Mouse (Mus musculus) left cerebral cortex, adult 11 months (tissue): ENCODE results near the gene Alx1.

Experiments used
- DNase-seq: peaks from one replicate; pipeline ENCODE4 v3.0.0; 2022; ENCODE audit warnings: low spot score

Gene Alx1

DNA sequence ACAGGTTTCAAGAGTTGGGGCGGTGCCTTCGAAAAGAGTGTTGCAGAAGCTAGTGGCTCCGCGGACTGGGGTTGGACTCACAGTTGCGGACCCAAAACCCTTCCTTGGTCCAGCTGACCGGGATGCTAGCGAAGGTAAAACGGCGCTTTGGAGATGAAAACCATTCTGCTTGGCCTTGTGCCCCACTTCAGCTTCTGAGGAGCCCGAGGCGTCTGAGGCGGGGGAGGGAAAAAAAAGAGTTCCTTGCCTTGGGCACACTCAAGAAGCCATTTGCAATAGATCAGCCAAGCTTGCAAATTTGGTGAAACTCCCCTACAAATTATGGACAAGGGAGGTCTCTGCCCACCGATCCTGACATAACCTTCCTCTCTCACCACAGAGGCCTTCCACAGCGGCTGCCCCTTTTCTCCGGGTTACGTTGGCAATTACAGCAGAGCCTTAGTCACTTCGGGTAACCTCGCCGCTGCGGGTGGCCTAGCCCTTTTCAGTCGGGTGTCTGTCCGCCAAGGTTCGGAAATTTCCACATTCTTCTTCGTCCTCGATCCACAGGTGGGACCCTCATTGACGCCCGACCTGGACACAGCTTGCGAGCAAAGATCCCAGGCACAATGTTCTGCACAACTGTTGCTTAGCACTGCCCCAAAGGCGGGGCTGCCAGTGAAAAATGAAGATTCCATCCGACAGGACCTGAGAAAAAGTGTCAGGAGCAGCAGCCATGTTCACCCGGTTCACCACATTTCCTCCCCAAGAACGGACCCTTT is at the start of gene Alx1:
Alx1 (minus strand) TSS at position 486 of the 761 bp plus-strand sequence.
- no peak for DNase-seq

DNA sequence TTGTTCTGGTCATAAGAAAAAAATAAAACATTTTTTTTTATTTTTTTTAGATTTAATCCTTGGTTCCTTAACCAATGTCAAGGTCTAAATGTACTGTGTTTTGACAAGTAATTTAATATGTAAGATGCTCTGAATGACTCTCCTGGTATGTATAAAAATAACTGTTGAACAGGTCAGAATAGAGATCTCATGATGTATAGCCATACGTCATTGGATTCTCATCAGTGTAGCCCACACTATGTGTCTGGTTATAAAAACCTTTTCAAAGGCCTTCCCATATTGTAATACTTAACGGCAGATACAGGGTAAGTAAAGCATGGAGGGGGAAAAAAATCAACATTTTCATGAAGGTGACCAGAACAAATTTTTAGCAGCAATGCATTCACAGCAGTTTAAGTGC is 19.6 kb upstream of the Alx1 start:
- no peak for DNase-seq

DNA sequence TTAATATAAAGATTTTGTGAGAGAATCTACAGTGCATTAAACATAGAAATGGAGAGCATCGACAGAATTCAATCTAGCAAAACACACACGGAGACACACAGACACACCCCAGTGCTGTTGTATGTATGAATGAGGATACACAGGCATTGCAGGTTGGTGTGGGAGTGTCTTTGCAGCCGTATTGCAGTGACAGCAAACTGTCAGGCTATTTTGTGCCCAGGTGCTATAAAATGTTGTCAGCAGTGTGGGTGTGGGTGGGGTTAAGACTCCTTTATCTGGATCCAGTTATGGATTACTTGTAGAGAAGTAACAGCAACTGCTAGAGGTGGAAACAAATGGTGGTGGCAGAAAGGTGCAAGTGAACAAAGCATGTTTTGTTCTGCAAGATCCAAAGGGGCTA is 16.6 kb upstream of the Alx1 start:
- DNase-seq, result no peak

DNA sequence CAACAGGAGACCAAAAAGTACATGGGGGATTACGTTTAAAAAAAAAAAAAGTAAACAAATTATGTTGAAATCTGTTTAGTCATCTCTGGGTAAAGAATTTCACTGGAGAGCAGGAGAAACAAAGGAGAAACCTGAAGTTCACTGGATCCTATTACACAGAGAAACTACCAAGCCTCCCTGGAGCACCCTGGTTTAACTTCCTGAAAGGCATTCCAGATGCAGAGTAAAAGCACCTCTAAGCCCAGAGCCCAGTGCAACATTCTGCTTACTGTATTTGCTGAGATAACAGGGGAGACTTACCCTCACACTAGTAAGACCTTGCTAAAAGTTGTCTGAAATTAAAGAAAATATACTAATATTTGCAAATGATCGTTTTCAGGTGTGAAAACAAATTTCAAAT is 15.0 kb upstream of the Alx1 start:
- DNase-seq, result no peak

DNA sequence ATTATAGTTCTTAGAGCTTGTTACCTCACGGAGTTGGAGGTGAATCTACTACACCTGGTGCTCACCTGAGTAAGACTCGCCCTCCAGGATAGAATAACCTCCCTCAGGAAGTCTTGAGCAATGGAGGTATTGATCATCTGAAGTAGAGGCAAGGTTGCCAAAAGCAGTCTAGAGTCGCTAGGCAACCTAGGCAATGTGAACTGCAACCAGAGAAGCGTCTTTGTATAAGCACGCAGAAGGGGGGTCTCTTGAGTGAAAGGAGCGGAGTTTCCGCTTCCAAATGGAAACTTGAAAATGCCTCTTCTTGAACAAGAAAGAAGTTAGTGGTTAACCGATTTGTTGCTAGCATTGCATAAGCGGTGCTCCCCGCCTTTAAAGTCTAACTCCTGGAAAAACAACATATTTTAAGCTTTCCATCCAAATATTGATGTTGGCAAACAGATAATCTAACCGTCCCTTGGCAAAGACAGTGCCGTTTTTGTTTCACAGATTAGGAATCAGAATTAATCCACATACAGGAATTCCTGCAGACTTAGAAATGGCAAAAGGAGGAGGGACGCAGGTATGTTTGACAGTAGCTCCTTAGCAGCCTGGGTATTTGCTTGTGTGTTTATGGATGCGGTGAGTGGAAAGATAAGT is 5.1 kb upstream of the Alx1 start:
- no peak for DNase-seq

DNA sequence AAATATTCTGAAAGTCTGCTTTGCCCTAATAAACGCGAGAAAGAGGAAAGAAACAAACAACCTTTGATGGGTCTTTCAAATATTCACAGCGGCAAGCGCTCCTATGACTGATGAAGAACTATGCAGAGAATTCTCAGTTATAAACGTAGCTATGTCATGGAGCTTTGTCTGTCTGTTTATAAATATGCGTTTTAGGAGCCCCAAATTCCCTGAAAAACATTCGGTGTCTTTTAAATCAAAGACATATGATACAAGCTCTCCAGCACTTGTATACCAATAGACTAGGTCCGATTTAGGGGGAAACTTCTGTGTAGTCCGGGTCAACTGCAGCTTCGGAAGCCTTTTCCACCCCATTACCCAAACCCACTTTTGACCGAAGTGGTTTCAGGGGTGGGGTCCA is 916 bp upstream of the Alx1 start:
- DNase-seq, result no peak

DNA sequence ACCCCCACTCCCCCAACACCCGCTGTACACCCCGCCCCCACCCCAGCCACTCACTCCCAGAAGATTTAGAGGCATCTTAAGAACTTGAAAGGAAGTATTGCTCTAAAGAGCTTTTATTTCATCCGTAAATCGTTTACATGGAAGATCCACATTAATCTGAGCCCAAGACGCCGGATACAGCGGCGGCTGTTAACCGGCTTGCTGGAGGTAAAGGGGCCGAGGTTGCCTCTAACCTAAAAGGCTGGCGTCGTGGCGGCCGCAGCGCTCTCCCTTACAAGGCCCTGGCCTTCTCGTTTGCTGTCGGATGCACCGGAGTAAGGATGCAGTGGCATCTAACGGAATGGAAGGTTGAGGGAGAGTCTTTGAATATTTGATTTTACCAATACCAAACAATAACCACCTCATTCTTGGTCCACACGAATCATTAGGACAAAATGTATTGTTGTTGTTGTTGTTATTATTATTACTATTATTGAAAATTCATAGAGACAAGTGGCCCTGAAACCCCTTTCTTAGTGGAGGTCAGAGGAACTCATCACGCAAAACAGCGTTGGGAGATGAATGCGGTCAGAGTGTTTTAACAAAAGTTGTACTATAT is 784 bp downstream of the Alx1 start:
- no peak for DNase-seq

DNA sequence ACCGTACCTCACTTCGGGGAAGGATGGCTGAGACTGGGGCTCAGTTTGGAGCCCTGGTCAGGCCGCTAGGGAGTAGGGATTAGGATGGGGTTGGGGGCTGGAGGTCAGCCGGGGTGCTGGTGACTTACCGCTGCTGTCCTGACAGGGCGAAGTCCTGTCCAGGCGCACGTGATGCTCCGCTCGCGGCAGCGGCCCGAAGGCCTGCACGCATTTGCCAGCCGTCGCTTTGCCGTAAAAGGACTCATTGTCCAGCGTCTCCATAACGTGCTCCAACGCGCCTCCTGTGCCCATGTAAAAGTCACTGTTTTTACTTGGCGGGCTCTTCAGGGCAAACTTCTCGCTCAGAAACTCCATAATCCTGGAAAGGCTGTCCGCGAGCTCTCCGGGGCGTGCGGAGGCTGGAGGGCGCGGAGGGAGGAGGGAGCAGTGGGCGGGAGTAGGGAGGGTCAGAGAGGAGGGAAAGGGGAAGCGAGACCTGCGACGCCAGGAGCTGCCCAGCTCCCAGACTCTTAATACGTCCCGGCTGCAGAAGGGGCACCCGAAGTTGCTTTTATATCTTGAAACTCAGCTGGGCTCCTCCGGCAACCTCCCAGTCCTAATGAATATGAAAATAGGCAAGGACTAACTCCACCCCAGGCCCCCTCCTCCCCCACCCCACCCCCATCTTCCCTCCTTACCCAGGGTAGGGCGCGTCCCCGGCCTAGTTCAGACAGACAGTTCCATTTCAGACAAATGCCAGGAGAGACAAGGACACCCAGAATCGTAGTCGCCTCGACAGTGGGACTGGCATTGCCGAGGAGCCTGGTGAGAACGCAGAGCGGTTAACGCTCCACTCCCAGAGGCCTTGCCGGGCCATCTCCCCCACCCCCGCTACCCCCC is 1.5 kb downstream of the Alx1 start:
- no peak for DNase-seq

DNA sequence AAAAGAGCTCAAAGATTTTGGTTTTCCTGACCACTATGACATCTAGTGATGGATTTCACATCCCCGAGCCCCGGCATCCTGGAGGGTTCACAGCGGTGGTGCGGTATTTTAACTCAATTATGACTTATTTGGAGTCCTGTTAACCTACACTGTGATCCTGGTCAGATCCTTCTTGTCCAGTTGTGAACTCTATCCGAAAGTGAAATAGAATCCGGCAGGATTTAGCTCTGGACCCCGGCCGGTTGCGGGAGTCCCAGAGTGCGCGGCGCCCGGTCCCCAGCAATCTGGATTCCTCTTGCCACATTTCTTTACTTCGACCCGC is 2.1 kb downstream of the Alx1 start:
- DNase-seq, result no peak

DNA sequence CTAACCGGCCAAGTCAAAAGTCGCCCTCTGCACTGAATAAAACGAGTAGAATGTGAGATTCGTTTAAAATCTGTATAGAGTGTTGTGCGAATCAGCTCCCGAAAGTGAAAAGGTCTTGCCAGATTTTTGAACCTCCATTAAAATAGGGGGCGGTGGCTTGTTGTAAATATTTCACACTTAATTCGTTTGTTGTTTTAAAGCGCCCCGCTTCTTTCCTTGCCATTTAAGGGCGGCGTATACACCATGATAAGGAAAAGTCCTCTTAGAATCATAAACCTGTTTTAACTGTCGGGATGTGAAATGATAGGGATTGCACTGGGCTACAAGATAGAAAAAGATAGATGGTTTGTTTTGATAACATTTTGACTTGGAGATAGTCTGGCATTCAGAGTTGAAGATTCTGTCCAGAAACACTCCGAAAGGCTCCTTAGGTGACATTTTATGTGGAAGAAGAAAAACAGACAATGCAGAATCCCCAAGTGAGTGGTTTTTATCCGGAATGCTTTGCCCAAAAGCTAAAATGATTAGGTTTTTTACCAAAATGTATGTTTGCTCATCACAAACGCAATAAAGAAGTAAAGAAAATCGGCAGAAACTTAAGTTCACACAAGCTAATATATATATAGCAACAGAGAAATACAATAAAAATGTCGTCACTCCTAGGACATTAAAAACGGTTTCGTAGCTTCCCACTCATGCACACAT is 2.6 kb downstream of the Alx1 start:
- DNase-seq, result no peak

DNA sequence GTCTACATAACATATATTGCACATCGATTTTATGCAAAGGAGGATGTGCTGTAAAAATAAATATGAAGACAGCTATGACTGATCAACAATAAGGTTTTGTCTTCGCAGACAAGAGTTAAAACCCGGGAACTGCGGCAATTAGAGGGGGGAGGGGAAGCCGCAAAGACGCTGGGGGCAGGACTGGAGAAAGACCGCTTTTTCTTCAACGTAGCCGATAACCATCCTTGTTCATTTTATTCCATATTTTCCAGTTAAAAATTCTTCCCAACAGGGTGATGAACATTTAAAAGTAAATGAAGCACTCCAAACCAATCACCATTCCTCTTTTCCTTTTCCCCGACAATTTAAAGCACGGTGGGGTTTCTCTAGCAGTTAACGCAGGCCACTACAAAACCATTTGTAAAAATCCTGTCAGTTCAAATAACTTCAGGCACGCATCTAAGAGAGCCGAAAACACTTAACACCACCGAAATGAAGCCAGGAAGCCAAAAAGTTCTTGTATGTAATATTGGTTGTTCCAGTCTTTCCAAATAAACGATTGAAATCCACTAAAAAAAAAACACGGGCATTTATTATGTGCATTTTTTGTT is 3.3 kb downstream of the Alx1 start:
- no peak for DNase-seq

DNA sequence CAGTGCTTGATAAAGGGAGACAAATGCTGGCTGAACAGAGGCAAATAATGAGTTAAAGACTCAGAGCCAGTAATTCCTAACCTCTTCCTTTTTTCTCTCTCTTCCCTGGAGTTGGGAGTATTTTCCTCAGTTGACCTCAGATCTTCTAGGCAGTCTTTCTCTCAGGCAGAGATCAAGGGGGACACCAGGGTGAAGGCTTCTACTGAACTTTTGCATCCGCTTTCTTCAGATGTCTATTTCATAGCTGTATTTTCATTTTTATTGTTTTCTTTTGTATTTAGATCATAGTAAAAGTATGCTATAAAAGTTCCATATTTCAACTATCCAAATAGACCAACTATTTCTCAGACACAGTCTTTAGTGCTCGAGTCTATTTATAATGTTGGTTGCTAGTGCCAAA is 27.5 kb downstream of the Alx1 start:
- no peak for DNase-seq

DNA sequence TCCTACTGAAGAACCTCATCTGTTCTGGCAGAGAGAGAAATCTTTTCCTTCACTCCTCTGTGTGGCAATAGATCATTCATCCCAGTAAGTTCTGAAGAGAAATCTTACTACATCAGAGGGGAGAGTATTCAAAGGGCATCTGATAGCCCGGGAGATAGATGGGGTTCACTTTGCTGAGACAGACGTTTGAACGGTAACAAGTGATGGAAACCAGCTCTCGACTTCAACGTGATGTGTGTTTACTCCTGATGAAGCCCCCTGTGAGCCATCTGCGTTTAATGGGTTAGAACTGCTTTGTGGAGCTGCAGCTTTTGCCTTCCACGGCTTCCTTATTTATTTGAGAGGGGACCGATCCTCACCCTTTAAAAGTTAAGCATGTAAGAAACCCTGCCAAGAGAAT is 29.1 kb downstream of the Alx1 start:
- DNase-seq, result no peak

DNA sequence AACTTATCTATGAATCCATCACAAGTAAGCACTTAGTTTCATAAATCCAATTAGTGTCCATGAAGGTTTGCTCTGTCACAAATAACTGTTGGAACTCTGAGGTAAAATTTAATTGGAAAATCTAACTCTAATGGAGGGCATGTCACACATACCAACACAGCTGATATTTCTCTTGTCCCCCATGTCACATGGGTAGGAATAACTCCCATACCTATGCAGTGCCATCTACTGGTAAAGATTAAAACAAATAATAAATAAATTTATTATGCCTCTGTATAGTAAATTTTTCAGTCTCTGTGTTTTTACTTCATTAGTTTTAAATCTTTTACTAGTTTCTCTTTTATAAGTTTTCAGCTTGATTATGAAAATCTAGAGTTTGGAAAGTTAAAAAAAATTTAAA is 30.4 kb downstream of the Alx1 start:
- no peak for DNase-seq

DNA sequence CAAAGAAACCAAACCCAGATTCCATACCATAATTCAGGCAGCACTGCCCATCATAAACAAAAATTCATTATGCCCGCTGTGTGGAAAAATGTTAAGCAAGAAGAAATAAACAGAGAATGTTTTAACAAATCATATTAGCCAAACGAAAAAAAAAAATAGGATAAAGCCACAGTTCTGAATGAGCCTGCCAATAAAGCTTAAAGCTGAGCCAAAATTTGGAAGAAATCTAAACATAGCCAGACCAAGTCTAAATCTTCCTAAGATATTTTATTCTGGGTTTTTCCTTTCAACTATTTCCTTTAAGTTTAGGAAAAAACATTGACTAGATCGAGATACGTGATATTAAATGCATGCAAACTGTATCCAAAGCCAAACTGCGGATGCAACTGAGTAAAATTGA is 54.9 kb downstream of the Alx1 start:
- DNase-seq, result no peak

DNA sequence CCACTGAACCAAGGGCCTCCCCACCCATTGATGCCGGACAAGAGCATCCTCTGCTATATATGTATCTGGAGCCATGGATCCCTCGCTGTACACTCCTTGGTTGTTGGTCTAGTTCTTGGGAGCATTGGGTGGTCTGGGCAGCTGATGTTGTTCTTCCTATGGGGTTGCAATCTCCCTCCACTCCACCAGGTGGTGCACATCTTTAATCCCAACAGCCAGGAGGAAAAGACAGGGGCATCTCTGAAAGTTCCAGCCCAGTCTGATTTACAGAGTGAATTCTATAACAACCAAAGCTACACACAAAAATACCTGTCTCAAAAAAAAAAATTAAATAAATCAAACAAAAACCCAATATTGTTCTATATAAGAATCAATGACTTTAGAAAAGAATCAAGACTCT is 70.4 kb downstream of the Alx1 start:
- no peak for DNase-seq
